Comparison of ENCODE assay signal across 8 mouse cellular contexts in the genomic region with DNA sequence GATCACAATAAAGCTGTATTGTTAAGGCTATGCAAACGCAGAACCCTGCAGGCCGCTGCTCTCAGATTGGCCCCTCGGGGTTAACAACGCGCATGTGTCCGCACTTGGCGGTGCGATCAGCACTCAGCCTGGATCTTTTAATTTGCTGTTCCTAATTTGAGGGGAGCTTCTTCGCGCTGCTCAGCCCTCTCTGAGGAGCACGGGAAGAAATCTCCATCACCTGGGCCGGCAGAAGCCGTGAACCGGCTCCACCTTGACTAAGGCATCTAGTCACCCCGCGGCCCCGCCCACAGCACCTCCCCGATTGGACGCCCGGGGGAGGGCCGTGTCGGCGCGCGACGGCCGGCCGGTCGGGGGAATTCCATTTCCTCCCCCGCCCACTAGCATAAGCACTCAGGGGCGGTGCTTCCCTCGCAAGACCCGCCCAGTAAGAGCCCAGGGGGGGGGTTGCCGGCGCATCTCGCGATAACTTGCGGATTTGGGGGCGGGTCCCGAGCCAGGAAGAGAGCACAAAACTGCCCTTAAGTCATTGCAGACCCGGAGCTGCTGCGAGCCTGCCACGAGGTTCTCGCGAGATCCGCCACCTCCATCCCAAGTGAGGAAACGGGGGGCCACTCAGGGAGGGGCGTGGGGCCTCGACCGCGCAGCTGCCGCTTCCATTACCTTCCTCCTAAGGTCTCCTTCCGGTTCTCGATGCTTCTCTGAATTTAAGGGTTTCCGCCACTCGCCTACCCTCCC. TPM values are rescaled to one million over a fixed set of nuclear protein-coding genes. Genes with fewer than 3 reads are reported as not detected.
DNase-seq lines count a peak whose midpoint lies in the region; ATAC-seq lines count a peak whose summit lies in the region.

A gene (plus strand): TSS at position 392 of the 738 bp plus-strand sequence.

- peak within 1 kb of the TSS; percentile 97 for H3K4me3 ChIP-seq in heart, embryonic 10.5 days
- H3K4me3 ChIP-seq in kidney, embryonic 15.5 days (replicated peaks) = peak within 1 kb of the TSS; percentile 81

- no peaks in the 10 kb centered on the region for H3K9me3 ChIP-seq in heart, embryonic 10.5 days
- no peaks in the 10 kb centered on the region for H3K9me3 ChIP-seq in kidney, embryonic 15.5 days (replicated peaks)

- H3K27me3 ChIP-seq in heart, embryonic 10.5 days (ENCODE audit: insufficient read depth, poor library complexity, severe bottlenecking) = no peaks in the 10 kb centered on the region
- no peaks in the 10 kb centered on the region for H3K27me3 ChIP-seq in kidney, embryonic 15.5 days

- H3K9ac ChIP-seq in kidney, embryonic 15.5 days = peak within 1 kb of the TSS; percentile 96

- peak; percentile 99 for DNase-seq in B cell, adult 2 months
- DNase-seq in brain, adult 2 months (ENCODE audit: low read depth, low spot score) = peak; percentile 100
- DNase-seq in heart, embryonic 10.5 days (ENCODE audit: low spot score) = peak; percentile 100
- peak; percentile 99 for DNase-seq in liver
- peak; percentile 99 for DNase-seq in spleen, postnatal 4 days (ENCODE audit: low spot score in 2 of 2)

- under 1% methylated on average over 56 of the region's 56 CpGs for WGBS in heart, embryonic 10.5 days
- under 1% methylated on average over 47 of the region's 56 CpGs for WGBS in kidney, embryonic 15.5 days

- peak; percentile 82 for ATAC-seq in erythroblast, adult 5-6 weeks (replicated peaks; ENCODE audit: low FRiP score, poor library complexity, severe bottlenecking)
- ATAC-seq in kidney, embryonic 15.5 days (replicated peaks; ENCODE audit: low FRiP score) = peak; percentile 97
- peak; percentile 84 for ATAC-seq in monocyte, adult 5-6 weeks (replicated peaks; ENCODE audit: insufficient number of reproducible peaks, low FRiP score, low TSS enrichment, poor library complexity, severe bottlenecking)

- H3K4me1 ChIP-seq in heart, embryonic 10.5 days = peaks cover 18% of the 10 kb centered on the region
- H3K4me1 ChIP-seq in kidney, embryonic 15.5 days = peaks cover 13% of the 10 kb centered on the region

- H3K27ac ChIP-seq in heart, embryonic 10.5 days = peak within 1 kb of the TSS; percentile 100
- H3K27ac ChIP-seq in kidney, embryonic 15.5 days = peak within 1 kb of the TSS; percentile 100

- peak within 1 kb of the TSS; percentile 67 for H3K4me2 ChIP-seq in kidney, embryonic 15.5 days

- peaks cover 17% of the 10 kb centered on the region; the same call in 1 of the 2 replicates for H3K36me3 ChIP-seq in heart, embryonic 10.5 days
- H3K36me3 ChIP-seq in kidney, embryonic 15.5 days = peaks cover 10% of the 10 kb centered on the region

RNA-seq across cellular contexts. Expression of the gene that starts here (rescaled TPM):
- 298 and 352 TPM in 2 replicates for total RNA-seq in erythroblast, adult 5-6 weeks (2015; ENCODE audit: low replicate concordance)
- total RNA-seq in erythroblast, adult 5-6 weeks (2017; ENCODE audit: low replicate concordance) = 160 and 276 TPM in 2 replicates
- polyA plus RNA-seq in heart, embryonic 10.5 days (2016; fragmentation: Nextera tagmentation; extraction: Ambion mirVana) = 461 and 523 TPM in 2 replicates
- polyA plus RNA-seq in kidney, embryonic 15.5 days (2015; fragmentation: Nextera tagmentation; extraction: Ambion mirVana) = 512 and 532 TPM in 2 replicates
- total RNA-seq in monocyte, adult 5-6 weeks (2017) = 588 to 777 TPM (median 773 TPM) in 3 replicates

Comparison
In these comparisons a context has a peak if more than half of its experiments do, and no peak if none do; other contexts are left out.
1. Peak in every context shown above with its lines: DNase-seq, ATAC-seq, H3K4me3 ChIP-seq and H3K27ac ChIP-seq.